Mouse (Mus musculus): ENCODE results near the gene Armc10.

DNA sequence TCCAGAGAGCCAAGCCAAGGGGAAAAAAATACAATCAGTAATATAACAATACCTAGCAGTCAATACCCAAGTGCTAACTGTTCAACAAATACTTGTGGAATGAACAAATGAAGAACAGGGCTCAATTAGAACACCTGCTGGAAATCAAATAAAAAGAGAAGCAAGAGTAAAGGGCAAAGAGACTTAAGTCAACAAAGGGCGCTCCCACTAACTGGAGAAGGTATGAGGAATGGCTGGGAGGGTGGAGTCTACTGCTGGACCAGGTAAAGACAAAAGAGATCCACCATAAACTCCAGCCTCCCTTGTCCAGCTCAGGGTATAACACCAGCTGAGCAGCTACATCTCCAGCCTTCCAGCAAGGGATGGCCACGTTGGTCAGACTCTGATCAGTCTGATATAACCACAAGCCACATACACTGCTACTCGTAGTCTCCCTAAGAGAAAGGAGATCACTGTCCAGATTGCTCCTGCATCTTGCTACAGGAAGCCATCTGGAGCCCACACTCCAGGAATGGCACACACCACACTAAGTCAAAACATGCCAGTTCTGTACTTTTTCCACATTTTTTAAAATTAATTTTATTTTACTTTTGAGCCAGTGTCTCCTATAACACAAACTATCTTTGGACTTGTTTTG lies 49.4 kb downstream of the Armc10 start:
- no peak for TF ChIP-seq POLR2A (IDR thresholded peaks at IDR 0.05; ENCODE audit: borderline replicate concordance, extremely low read depth, low read depth, low read length)
- no peak for TF ChIP-seq CTCF (IDR thresholded peaks at IDR 0.05; ENCODE audit: insufficient read depth, low read length)
